Mouse (Mus musculus): ENCODE data around the gene Dnase2b. TPM values are rescaled to one million over a fixed set of nuclear protein-coding genes. Genes with fewer than 3 reads are reported as not detected.

Dnase2b gene
- total RNA-seq, 2 experiments from 2014 or later: not detected

GRCm38 (mm10) chr3:146570148-146570782 is 45.1 kb downstream of the Dnase2b start, which contains the start of gene Uox:
TSS of gene Uox (plus strand) at chr3:146570426.
- DNase-seq (ENCODE audit: low spot score): no peak

GRCm38 (mm10) chr3:146569594-146569993 is 45.8 kb downstream of the Dnase2b start:
- no peak for DNase-seq (ENCODE audit: low spot score)

GRCm38 (mm10) chr3:146567884-146568530 is 47.4 kb downstream of the Dnase2b start:
- no peak for DNase-seq (ENCODE audit: low spot score)

GRCm38 (mm10) chr3:146567366-146567765 is 48.0 kb downstream of the Dnase2b start:
- no peak for DNase-seq (ENCODE audit: low spot score)

GRCm38 (mm10) chr3:146565065-146565411 is 50.4 kb downstream of the Dnase2b start:
- DNase-seq (ENCODE audit: low spot score): no peak

- peak; percentile 66 for DNase-seq (ENCODE audit: low spot score)
These were observed 50.9 kb downstream of the Dnase2b start for GRCm38 (mm10) chr3:146564268-146565064.

- no peak for DNase-seq (ENCODE audit: low spot score)
These were observed 52.5 kb downstream of the Dnase2b start for GRCm38 (mm10) chr3:146562936-146563335.

GRCm38 (mm10) chr3:146557507-146557906 is 57.9 kb downstream of the Dnase2b start:
- DNase-seq (ENCODE audit: low spot score): no peak

- DNase-seq (ENCODE audit: low spot score): no peak
These were observed 58.8 kb downstream of the Dnase2b start for GRCm38 (mm10) chr3:146556567-146556966.

GRCm38 (mm10) chr3:146554816-146555215 is 60.6 kb downstream of the Dnase2b start:
- DNase-seq (ENCODE audit: low spot score): no peak

- no peak for DNase-seq (ENCODE audit: low spot score)
These were observed 71.8 kb downstream of the Dnase2b start for GRCm38 (mm10) chr3:146543632-146544031.

- no peak for DNase-seq (ENCODE audit: low spot score)
These were observed 74.7 kb downstream of the Dnase2b start for GRCm38 (mm10) chr3:146540521-146541273.

GRCm38 (mm10) chr3:146534986-146535385 is 80.4 kb downstream of the Dnase2b start:
- no peak for DNase-seq (ENCODE audit: low spot score)

Other genes with a start within 250 kb of the Dnase2b start
- gene Ssx2ip, start 211.0 kb downstream of the Dnase2b start, total RNA-seq (2021): 10 to 100 TPM; 26.8 to 30.2 TPM
- 1 to 10 TPM; 3.6 to 4.9 TPM for gene Ctbs, start 165.8 kb downstream of the Dnase2b start, total RNA-seq (2021)
- gene Spata1, start 115.8 kb downstream of the Dnase2b start, total RNA-seq (2021): 1 to 10 TPM; 7.0 to 8.5 TPM
- gene Gng5, start 115.8 kb downstream of the Dnase2b start, total RNA-seq (2021): 100 to 1,000 TPM; 468 to 538 TPM
- 10 to 100 TPM; 13.3 to 13.4 TPM for gene Rpf1, start 94.2 kb downstream of the Dnase2b start, total RNA-seq (2021)
- under 1 TPM in 1 of 2 experiments, not detected in 1; 0.45 TPM for gene Uox, start 45.2 kb downstream of the Dnase2b start, total RNA-seq (2021)
- not detected for gene 4930503B20Rik, start 35.7 kb upstream of the Dnase2b start, total RNA-seq (2021)
- gene Samd13, start 70.0 kb upstream of the Dnase2b start, total RNA-seq (2021): under 1 TPM; 0.64 to 0.95 TPM
- 10 to 100 TPM; 40.0 to 49.3 TPM for gene Prkacb, start 197.4 kb upstream of the Dnase2b start, total RNA-seq (2021)
- gene Ttll7, start 236.8 kb upstream of the Dnase2b start, total RNA-seq (2021): 100 to 1,000 TPM in 1 of 2 experiments, 10 to 100 TPM in 1; 96.7 to 130 TPM